Mouse (Mus musculus) ES-CJ7 (cell line): ENCODE data around the gene Ehd4.

Experiments
- DNase-seq: peaks from one replicate; pipeline ENCODE4 v3.0.0; 2011; ENCODE audit warnings: low read depth, low spot score

Gene Ehd4

DNA sequence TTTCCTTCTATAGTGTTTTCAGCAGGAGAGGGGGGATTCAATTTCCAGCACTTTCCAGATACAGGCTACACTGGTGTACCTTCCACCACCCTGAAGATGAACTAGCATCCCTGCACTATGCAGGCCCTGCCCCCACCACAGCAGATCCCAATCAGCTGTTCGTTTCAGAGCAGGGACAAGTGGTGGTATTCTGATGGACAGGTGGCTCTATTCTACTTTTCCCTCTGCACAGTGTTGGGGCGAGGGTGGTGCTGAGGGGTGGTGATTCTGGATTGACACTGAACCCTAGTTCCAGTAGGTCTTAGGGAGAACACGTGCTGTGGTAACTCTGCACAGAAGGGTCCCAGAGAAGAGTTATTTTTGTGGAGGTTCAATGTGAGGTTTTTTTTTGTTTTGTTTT is 43.2 kb downstream of the Ehd4 start:
- no peak for DNase-seq

GRCm38 (mm10) chr2:120108077-120108476 is 46.3 kb downstream of the Ehd4 start:
- DNase-seq, result no peak

DNA sequence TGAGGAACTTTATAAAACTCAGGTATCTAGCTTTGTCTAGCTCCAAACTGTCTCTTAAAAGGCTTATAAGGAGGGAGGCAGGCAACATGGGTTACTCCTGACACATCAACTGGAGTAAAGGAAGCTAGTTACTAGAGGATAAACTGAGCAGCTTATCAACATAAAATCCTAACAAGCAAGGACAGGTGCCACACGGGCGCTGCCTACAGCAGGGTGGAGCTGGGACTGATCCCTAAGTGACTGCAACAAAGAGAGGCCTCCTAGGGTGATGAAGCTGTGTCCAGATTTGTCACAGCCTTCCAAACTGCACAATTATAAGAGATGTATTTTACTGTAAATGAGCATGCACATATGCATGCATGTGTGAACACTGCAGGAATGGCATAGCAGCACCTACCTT is 47.0 kb downstream of the Ehd4 start:
- no peak for DNase-seq

DNA sequence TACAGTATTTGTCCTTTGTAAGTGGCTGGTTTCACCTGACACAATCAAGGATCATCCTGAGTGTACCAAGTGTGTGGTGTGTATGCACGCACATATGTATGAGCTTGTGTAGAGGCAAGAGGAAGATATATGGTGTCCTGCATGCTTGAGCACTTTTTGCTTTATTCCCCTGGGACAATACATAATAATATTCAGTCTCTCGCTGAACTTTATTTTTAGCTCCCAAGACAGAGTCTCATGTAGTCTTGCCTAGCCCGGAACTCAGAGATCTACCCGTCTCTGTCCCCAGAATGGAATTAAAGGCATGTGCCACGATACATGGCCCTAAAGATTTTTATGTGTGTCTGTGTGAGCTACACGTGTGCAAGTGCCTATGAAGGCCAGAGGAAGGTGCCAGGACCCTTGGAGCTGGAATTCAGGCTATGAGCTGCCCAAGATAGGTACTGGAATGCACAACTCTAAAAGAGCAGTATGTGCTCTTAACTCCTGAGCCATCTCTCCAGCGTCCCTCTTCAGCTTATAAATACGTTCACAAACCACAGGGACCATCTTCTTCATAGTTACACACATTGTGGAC is 47.9 kb downstream of the Ehd4 start:
- no peak for DNase-seq

DNA sequence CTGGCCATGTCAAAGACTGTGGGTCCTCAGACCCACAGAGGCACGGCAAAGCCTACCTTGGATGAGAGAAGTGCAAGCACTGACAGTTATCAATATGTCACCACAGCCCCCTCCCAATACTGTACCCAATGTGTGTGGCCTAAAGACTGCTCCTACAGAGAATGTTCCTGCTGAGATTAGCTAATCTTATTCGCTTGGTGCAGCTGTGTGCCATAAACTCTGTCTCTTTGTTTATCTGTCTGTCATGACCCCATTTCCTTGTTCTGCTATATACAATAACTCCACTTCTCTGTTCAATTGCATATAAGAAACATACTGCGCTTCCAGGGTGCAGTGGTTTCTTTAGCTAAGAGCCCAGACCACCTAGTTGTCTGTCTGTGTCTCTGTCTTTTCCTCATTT is 48.5 kb downstream of the Ehd4 start:
- no peak for DNase-seq

GRCm38 (mm10) chr2:120102881-120103280 is 51.5 kb downstream of the Ehd4 start:
- no peak for DNase-seq

DNA sequence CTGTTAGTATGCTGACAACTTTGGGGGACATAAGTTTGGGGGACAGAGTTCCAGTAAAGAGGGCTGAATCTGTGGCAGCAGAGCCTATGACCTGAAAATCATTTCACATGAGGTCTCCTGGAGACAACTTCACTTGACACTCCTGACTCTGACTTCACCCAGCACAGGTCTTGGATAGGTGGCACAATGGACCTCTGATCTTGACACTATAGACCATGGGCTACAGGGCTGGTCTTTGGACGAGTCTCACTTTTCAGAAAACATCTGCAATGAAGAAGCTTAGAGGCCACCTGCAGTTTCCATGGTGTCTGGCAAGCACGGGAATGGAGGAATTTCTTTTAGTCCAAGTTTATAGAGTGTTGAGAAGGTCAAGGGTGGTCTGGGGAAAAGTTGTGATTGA is 52.0 kb downstream of the Ehd4 start:
- no peak for DNase-seq

DNA sequence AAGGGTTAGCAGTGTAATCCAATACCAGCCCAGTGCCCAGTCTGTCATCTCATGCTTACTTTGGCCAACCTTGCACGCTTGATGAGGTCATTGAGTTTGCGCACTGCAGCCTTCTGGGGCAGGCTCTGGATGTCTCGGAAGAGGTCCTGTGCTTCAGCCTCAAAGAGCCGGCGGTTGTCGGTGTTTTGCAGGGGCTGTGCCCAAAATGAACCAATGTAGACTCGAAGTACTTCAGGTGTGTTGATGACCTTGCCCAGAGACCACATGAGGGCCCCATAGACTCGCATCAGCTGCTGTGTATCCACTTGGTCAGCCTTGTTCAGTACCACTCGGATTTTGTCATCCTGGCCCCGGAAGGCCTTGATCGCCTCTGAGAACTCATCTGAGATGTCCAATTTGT is 52.4 kb downstream of the Ehd4 start:
- DNase-seq, result no peak

DNA sequence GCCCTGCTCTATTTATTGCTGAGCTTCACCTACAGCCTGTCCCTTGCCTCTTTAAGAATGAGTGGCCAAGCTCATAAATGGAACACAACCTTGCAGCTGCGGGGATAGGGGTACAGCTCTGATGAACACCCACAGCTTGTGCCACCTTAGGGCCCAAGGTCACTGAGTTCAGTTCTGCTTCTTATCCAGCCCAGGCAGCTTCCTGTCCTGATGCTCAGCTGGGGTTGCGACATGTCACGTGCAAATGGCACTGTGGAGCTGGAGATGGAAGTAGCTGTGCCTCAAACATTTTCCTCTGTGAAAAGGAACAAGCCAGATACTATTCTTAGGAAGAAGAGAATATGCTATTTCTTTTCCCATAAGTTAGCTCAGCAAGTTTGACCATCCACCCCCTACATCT is 54.5 kb downstream of the Ehd4 start:
- no peak for DNase-seq

DNA sequence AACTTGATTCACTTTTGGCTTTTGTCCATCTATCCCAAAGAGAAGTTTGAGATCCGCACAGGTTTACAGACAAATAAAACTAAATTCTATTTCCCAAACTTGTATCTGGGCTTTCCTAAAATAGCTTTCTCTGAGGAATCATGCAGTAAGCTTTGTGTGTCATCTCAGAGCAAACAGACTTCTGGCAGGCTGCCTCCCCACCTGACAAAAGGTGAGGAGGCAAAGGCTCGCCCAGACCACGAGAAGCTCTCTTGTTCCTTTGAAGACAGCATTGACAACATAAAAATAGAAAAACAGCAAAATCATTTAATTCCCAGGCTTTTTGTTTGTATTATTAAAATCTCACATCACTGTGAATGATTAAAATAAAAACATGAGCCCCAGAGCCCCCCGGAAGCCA is 55.1 kb downstream of the Ehd4 start:
- no peak for DNase-seq

DNA sequence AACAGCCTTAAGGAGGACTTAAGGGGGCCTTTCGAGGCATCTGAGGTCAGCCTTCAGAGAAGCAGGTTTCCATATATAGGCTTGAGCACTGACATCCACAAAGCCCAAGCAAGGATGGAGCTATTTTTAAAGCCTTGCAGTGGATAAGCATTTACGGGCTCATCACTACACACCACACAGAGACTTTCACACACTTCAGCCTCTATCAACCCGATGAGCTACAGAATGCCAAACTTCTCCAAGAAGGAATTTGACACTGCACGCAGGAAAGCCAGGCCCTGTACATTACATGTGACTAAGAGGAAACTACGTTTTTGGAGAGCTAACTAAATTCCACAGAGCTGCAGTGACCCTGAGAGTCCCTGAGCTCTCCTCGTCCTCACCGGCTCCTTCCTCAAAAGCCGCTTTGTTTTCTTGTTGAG is 55.6 kb downstream of the Ehd4 start:
- no peak for DNase-seq

DNA sequence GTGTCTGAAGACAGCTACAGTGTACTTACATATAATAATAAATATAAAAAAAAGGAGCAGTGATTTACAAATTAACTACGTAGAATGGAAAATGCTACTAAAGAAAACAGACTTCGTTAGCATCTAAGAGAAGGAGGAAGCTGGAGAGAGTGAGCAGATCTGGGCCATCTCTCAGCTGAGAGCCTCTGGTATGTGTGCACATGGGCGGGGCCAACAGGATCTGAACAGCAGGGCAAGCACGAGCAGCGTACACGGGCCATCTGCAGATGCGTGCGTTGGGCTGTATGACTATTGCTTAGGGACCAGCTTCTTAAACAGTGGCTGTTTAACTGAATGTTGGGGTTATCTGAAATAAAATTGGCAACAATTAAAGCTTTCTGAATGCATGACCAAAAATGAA is 56.5 kb downstream of the Ehd4 start:
- DNase-seq, result no peak

DNA sequence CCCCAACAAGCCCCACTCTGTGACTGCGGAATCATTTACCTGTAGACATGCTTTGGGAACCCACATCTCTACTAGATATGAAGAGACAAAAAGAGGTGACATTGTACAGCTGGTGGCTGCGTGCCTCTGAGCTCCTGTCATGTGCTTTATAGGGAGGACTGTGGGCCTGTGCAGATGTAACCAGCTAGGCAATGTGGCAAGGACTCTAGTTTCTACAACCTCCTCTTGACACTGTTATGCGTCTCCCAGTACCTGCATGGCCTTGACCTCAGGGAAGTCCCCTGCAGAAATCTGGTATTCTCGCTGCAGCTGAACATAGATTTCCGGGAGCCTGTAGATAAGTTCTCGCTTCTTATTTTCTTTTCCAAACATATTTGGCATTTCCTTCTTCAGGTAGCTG is 57.7 kb downstream of the Ehd4 start:
- no peak for DNase-seq

- no peak for DNase-seq
These were observed 58.2 kb downstream of the Ehd4 start for GRCm38 (mm10) chr2:120096191-120096590.

DNA sequence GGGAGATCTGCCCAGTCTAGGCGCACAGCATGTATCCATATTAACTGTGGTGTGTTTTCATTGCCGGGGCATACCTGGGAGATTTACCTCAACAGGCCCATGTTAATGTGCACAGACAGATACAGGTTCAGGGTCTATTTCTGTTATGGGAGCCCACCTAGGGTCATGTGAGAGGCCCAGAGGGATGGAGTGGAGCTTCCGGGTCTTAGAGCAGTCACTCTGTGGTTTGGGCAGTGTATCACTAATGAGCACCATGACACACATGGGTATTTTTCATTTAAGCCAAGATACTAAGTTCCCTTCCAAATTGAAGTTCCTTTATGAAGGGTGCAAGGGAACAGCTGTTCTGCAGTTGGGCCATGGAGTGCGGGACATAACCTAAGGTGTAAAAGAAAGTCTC is 59.2 kb downstream of the Ehd4 start:
- no peak for DNase-seq

DNA sequence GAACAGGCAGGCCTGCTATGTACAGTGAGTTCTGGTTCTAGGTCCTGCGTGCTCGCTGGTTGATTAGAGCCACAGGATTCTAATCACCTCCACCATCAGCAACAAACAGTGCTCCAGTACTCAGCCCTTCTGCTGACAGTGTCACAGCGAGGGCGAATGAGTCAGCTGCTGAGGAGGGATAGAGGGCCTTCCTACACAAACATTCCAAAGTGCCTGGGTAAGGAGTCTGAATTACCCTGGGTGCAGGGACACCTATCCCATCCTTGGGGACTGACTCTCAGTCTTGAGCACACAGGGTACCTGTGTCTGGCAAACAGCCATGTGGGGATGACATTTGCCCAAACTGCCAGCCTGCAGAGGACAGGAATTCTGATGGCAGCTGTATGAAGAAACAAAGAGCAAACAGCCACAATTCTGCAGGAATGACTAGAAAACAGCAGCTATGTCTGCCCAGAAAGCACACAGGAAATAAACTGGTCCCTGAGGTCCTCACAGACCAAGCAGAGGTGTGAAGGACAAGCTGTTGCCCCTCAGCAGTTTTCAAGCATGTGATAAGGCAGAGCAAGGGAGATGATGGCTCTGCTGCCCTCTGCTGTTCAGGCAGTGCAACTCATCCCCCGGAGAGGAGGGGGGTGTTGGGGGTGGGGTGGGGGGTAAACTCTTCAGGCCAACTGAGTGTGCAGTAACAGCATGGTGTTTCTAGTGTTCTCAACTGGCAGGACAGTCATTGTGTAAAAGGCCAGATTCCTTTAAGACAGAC is 60.6 kb downstream of the Ehd4 start:
- peak; percentile 64 for DNase-seq

DNA sequence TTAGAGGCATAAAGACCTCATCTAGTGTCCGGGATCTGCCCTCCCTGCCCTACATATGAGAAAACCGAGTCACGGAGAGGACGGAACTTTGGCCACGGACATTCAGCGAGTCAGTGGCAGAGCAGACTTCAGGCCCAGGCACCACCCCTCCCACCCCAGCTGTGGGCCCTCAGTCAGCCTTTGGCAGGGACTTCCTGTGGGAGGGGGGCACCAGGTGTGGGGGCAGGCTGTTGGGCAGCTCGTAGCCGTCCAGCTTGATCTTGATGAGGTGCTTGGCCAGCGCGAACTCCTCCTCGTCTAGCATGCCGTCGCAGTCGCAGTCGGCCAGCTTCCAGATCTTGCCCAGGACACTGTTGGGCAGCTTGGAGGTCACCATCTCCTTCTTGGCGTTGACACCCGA is 63.4 kb downstream of the Ehd4 start:
- no peak for DNase-seq

- DNase-seq, result no peak
These were observed 66.5 kb downstream of the Ehd4 start for GRCm38 (mm10) chr2:120087897-120088296.

- DNase-seq, result no peak
These were observed 67.0 kb downstream of the Ehd4 start for GRCm38 (mm10) chr2:120087391-120087790.

DNA sequence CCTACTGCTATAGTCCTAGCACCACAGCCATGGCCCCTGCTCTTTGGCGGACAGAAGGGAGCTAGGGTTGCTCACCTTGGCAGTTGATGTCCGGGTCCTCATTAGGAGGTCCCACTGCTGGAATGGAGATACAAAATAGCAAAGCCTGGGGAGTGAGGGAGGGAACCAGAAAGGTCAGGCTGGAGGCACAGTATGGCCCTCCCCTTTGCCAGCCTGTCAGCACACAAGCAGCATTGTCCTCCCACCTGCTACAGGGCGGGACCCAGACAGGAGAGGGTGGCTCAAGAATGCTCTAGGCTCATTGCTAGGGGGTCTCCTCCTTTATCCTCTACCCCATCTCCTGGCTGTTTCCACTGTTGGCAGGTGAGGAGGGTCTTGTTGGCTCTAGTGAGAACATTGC is 68.4 kb downstream of the Ehd4 start:
- DNase-seq, result no peak

GRCm38 (mm10) chr2:120084593-120085361 is 69.6 kb downstream of the Ehd4 start:
- DNase-seq, result peak; percentile 34

- DNase-seq, result no peak
These were observed 72.0 kb downstream of the Ehd4 start for GRCm38 (mm10) chr2:120082416-120082815.
